Mouse (Mus musculus) lung, embryonic 16.5 days (tissue): ENCODE results near the gene Clmp. TPM values are rescaled to one million over a fixed set of nuclear protein-coding genes. Genes with fewer than 3 reads are reported as not detected.
A peak's percentile ranks its signal among the peaks of the same experiment; 100 is the strongest.
"Not testable (repeated sequence)": the region's sequence is repeated elsewhere in the genome, so short reads cannot be mapped to it uniquely, and the experiment has no call there.

Experiments used
- ATAC-seq: fragments of 200-750 bp; cut with Nextera tagmentation; 2 replicates; pipeline ENCODE4 v1.8.0; 2017; ENCODE audit warnings: low read depth, mild to moderate bottlenecking, moderate library complexity
- H3K27ac ChIP-seq: fragments of 300-500 bp; sonication (generic); 2 replicates; pipeline ENCODE4 v1.5.1; 2014; ENCODE audit warnings: mild to moderate bottlenecking, control low read depth, low read length
- H3K27me3 ChIP-seq: fragments of 300-500 bp; sonication (generic); 2 replicates; pipeline ENCODE4 v1.6.1; 2014; ENCODE audit warnings: low read depth, low read length, mixed read lengths; ENCODE audit not compliant: control insufficient read depth, insufficient read depth
- H3K36me3 ChIP-seq: fragments of 300-500 bp; sonication (generic); 2 replicates; pipeline ENCODE4 v1.6.1; 2014; ENCODE audit warnings: low read length; ENCODE audit not compliant: control insufficient read depth, insufficient read depth
- H3K4me1 ChIP-seq: fragments of 300-500 bp; sonication (generic); replicated peaks from 2 replicates; pipeline ENCODE4 v1.6.1; 2014; ENCODE audit warnings: low read length, mixed read lengths; ENCODE audit not compliant: control insufficient read depth, insufficient read depth
- H3K4me2 ChIP-seq: fragments of 300-500 bp; sonication (generic); 2 replicates; pipeline ENCODE4 v1.6.1; 2014; ENCODE audit warnings: low read depth, low read length, control low read depth
- H3K4me3 ChIP-seq: fragments of 300-500 bp; sonication (generic); 2 replicates; pipeline ENCODE4 v1.5.1; 2014; ENCODE audit warnings: mild to moderate bottlenecking, low read length, control low read depth
- H3K9ac ChIP-seq: fragments of 300-500 bp; sonication (generic); 2 replicates; pipeline ENCODE4 v1.6.1; 2014; ENCODE audit warnings: low read length, control low read depth
- H3K9me3 ChIP-seq: fragments of 300-500 bp; sonication (generic); 2 replicates; pipeline ENCODE4 v1.6.1; 2016; ENCODE audit warnings: low read length; ENCODE audit not compliant: control insufficient read depth
- WGBS: fragments of 180-500 bp; shearing (Covaris S2); extraction: QIAGEN DNeasy Blood & Tissue Kit; methylation state at CpG from one replicate; pipeline ENCODE4 v1.1.7; 2014; 5-methylcytosine and 5-hydroxymethylcytosine counted together
- polyA plus RNA-seq: library from polyadenylated mRNA; unstranded; fragments of >200 nt; fragmentation: Nextera tagmentation; extraction: Ambion mirVana; gene quantifications from 2 replicates; pipeline ENCODE4 v1.2.1, GENCODE M21; 2015

Gene Clmp
- polyA plus RNA-seq, 1 experiment from 2014 or later = 10.8 TPM

DNA sequence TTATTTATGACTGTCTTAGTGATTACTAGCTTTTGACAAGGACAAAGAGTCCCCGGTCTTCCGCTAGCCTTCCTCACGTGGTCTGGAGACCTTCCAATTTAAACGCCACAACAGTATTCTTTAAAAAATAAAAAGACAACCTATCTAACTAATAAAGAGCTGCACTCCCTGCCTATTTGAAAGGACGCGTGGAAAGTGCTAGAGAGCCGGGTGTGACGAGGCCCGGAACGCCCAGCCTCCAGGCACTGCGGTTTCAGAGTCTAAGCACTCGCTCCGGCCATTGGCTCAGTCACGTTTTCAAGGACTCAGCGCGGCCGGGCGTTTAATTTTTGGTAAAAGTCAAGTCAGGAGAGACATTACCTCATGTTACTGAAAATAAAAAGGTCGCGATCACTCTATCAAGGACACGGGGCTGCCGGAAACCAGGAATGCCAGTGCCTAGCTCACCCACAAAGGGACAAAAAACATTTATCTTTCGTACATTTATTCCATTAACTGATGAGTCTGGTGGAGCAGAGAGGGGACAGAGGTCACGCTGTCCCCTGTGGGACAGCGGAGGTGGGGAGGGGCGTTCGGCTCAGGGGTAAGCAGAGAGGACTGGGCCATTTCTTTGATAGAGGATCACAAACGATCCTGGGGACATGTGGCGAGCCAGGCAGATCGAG is 114.2 kb downstream of the Clmp start:
- peak overlapping the region; percentile 100 for H3K27ac ChIP-seq
- under 1% methylated on average over 30 of the region's 30 CpGs for WGBS
- H3K27me3 ChIP-seq = no peaks in the 10 kb centered on the region
- H3K9me3 ChIP-seq = no peaks in the 10 kb centered on the region
- ATAC-seq = peak; percentile 18
- H3K9ac ChIP-seq = peak overlapping the region; percentile 86
- peak overlapping the region; percentile 79 for H3K4me2 ChIP-seq
- H3K36me3 ChIP-seq = peaks cover 17% of the 10 kb centered on the region
- peaks cover 11% of the 10 kb centered on the region for H3K4me1 ChIP-seq
- H3K4me3 ChIP-seq = peak overlapping the region; percentile 97

DNA sequence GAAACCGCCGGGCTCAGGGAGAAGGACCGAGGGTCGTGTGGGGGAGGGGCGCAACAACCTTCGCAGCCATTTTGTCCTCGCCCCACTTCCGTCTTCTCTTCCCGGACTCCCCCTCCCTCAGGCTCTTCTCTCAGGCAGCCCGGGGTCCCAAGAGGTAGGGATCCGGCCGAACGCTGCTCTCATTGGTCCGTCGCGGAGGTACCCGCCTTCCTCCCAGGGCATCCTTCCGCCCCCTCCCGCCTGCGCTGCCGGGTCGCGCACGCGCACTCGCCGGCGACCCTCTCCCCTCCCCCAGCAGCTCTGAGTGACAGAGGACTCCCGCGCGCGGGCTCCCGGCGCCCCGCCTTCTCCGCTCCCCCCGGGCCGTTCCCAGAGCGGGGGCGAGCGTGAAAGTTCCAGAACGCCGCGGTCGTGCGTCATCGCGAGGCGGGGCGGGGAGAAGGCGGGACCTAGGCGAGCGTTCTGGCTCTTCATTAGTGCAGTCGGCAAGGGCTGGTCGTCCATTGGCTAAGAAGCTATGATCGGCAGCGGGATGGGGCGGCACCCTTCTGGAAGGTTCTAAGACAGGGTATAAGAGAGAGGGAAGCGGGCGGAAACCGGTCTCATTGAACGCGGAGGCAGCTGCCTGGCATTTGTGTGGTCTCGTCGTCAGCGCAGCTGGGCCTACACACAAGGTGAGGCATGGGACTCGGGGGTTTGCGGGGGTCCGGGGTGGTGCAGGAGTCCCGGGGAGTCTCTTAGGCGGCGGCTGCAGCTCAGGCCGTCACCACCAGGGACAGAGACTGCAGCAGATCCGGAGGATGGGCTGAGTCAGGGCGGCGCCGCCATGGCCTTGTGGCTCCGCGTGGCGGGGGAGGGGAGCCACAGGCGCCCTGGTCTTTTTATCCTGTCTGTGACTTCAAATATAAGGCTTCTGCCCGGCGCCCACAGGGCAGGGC is 115.2 kb downstream of the Clmp start, which contains the start of gene Hspa8:
TSS of gene Hspa8 (plus strand) at position 310 of the 938 bp plus-strand sequence.
- H3K4me1 ChIP-seq = peaks cover 21% of the 10 kb centered on the region
- peak; percentile 97 for ATAC-seq
- no peaks in the 10 kb centered on the region for H3K9me3 ChIP-seq
- H3K4me3 ChIP-seq = peak within 1 kb of the TSS; percentile 97
- H3K9ac ChIP-seq = peak within 1 kb of the TSS; percentile 100
- H3K4me2 ChIP-seq = peak within 1 kb of the TSS; percentile 79
- H3K36me3 ChIP-seq = peaks cover 26% of the 10 kb centered on the region
- under 1% methylated on average over 83 of the region's 83 CpGs for WGBS
- H3K27ac ChIP-seq = peak within 1 kb of the TSS; percentile 100
- H3K27me3 ChIP-seq = no peaks in the 10 kb centered on the region

DNA sequence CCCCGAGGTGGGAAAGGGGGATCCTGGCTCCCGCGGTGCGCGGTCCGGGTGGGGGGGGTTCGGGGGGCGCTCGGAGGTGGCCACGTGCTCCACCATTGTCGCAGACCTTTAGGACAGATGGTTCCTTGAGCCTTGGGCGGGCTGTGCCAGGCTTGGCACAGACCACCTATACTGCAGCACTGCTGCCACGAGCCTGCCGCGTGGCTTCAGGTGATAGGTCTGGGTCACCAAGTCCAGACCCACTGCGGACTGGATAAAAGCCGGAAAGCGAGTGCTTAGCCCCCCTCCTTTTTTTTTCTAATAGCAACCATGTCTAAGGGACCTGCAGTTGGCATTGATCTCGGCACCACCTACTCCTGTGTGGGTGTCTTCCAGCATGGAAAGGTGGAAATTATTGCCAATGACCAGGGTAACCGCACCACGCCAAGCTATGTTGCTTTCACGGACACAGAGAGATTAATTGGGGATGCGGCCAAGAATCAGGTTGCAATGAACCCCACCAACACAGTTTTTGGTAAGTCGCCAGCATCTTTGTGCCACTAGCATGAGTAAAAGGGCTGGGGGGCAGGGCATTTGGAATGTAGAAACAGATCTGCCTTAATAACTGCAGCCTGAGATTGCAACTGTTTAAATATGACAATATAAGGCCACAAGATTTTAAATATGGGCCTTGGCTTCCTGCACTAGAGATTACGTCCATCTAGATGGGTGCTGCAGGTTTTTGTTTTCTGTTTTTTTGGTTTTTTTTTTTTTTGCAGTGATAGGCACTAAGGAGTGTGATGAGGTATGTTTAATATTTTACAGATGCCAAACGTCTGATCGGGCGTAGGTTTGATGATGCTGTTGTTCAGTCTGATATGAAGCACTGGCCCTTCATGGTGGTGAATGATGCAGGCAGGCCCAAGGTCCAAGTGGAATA is 116.1 kb downstream of the Clmp start:
- H3K27me3 ChIP-seq, H3K9me3 ChIP-seq: not testable (repeated sequence)
- under 1% methylated on average over 28 of the region's 28 CpGs for whole genome bisulfite sequencing
- Histone ChIP-seq H3K9ac (peak overlapping the region; percentile 100), H3K36me3 (peaks cover 29% of the 10 kb centered on the region), H3K4me2 (peak overlapping the region; percentile 64), H3K4me3 (peak overlapping the region; percentile 97), H3K4me1 (peaks cover 29% of the 10 kb centered on the region), H3K27ac (peak overlapping the region; percentile 93)
- ATAC-seq = peak; percentile 0

DNA sequence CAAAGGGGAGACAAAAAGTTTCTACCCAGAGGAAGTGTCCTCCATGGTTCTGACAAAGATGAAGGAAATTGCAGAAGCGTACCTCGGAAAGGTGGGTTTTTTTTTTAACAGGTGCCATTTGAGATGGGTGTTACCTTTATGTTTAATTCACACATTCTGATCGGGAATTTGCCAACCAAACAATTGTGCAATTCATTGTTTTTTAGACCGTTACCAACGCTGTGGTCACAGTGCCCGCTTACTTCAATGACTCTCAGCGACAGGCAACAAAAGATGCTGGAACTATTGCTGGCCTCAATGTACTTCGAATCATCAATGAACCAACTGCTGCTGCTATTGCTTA is 116.7 kb downstream of the Clmp start:
- H3K27ac ChIP-seq, H3K27me3 ChIP-seq, H3K9me3 ChIP-seq, ATAC-seq: not testable (repeated sequence)
- peaks cover 35% of the 10 kb centered on the region for H3K4me1 ChIP-seq
- H3K4me3 ChIP-seq = peak overlapping the region; percentile 97
- H3K36me3 ChIP-seq = peaks cover 29% of the 10 kb centered on the region
- peak overlapping the region; percentile 100 for H3K9ac ChIP-seq
- 2% methylated on average over 8 of the region's 8 CpGs for WGBS
- H3K4me2 ChIP-seq = peak overlapping the region; percentile 64

DNA sequence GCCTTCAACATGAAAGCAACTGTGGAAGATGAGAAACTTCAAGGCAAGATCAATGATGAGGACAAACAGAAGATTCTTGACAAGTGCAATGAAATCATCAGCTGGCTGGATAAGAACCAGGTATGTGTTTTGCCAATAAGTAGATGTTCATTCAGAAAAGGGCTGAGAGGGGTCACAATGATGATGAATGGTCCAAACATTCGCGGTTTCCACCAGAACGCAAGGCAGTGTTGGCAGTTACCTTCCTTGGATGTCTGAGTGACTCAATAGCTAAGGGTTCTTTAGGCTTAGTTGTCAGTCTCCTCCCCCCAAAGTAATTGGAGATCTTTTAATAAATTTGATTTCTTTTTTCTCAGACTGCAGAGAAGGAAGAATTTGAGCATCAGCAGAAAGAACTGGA is 118.8 kb downstream of the Clmp start:
- Histone ChIP-seq H3K4me1 (peaks cover 33% of the 10 kb centered on the region), H3K36me3 (peaks cover 29% of the 10 kb centered on the region)
- H3K4me3 ChIP-seq, H3K27me3 ChIP-seq, H3K4me2 ChIP-seq, ATAC-seq, H3K27ac ChIP-seq, H3K9ac ChIP-seq, H3K9me3 ChIP-seq: not testable (repeated sequence)
- 35% methylated on average over 3 of the region's 3 CpGs for WGBS

DNA sequence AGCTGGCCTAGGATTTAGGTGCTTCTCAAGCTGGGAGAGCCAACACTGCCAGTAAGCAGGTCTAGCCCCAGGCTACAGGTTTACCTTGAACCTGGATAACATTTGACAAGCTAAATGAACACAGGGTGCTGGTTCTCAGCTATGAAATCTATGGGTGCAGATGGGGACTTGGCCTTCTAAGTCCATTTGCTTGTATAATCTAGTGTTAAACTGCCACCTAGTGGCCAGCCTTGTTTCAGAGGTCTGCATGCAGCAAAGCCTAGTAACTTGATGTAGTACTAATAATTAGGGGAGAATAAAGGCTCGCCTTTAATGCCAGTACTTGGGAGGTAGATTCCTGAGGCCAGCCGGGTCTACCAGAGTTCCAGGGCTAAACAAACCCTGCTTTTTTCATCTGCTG is 119.5 kb downstream of the Clmp start:
- Histone ChIP-seq H3K27me3 (no peaks in the 10 kb centered on the region), H3K4me3 (peak overlapping the region; percentile 4), H3K4me2 (no peak overlapping the region), H3K9me3 (no peaks in the 10 kb centered on the region), H3K4me1 (peaks cover 33% of the 10 kb centered on the region), H3K36me3 (peaks cover 29% of the 10 kb centered on the region), H3K9ac (no peak overlapping the region; the same call in 1 of the 2 replicates), H3K27ac (no peak overlapping the region)
- WGBS = 39% methylated on average over 2 of the region's 2 CpGs
- no peak for ATAC-seq

DNA sequence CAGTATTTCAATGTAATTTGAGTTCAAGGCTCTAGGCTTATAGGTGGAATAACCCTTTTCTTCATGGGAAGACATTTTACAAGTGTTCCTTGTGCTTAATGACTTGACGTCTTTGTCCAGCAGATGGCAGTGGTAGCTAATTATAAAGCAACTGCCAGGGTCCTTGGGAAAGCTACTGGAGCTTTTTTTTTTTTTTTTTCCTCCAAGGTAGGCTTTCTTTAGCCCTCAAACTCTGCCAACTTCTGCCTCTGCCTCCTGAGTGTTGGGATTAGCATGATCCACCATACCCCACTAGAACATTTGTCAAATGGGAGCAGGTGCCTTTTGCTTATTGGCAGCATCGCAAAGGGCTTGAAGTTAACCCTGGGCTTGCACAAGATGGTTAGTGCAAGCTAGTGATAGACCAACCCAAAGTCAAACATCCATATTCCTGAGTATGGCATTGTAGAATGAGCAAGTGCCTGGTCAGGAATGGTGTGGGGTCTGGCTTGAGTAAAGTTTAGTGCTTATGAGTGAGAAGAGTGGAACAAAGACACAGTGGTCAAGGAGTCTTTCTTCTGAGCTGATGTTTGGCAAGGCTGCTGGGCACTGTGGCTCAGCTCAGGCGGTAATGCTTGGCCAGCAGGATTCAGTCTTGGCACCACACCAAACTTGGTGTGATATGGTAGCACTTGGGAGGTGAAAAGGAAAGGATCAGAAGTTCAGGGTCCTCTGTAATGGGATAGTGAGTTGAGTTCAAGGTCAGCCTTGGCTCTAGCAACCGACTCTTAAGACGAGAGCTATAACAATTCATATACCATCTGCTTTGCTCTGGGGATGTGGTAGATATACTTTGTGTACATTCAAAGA is 120.9 kb downstream of the Clmp start:
- H3K9me3 ChIP-seq = no peaks in the 10 kb centered on the region
- H3K4me3 ChIP-seq = no peak overlapping the region
- H3K36me3 ChIP-seq = peaks cover 29% of the 10 kb centered on the region
- H3K27me3 ChIP-seq = no peaks in the 10 kb centered on the region
- peak; percentile 26 for ATAC-seq
- no peak overlapping the region for H3K9ac ChIP-seq
- peak overlapping the region; percentile 69 for H3K27ac ChIP-seq
- 14% methylated on average over 5 of the region's 5 CpGs for WGBS
- H3K4me1 ChIP-seq = peaks cover 33% of the 10 kb centered on the region
- no peak overlapping the region for H3K4me2 ChIP-seq

DNA sequence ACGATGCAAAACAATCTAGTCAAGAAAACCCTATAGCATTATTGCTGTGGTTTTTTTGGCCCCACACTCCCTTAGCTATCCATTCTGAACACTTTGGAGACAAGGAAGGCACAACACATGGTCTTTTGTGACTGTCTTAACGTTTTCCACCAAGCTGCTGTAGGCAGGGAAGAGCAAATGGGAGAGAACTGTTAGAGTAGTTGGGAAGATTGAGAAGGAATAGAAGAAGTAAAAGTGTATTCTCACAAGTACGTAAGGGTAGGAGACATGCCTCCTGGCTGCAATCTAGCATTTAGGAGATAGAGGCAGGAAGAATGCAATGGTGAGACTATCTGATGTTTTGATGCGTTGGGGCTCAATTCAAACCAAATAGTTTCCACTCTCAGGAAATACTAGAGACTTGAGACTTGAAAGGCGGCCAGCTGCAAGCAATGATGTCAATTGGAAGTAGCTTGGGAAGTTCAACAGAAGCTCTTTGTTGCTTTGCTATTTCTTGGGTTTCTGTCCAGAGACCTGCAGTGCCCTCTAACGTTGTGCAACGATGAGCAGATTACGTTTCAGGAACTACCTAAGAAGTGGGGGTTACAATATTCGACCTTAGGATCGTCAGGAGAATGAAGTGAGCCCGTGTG is 121.6 kb downstream of the Clmp start:
- H3K27ac ChIP-seq = peak overlapping the region; percentile 69
- WGBS = 10% methylated on average over 11 of the region's 11 CpGs
- no peak overlapping the region for H3K4me3 ChIP-seq
- H3K4me1 ChIP-seq = peaks cover 33% of the 10 kb centered on the region
- no peak overlapping the region for H3K9ac ChIP-seq
- H3K4me2 ChIP-seq = no peak overlapping the region
- H3K36me3 ChIP-seq = peaks cover 29% of the 10 kb centered on the region
- no peaks in the 10 kb centered on the region for H3K9me3 ChIP-seq
- peak; percentile 32; the same call in 1 of the 2 replicates for ATAC-seq
- H3K27me3 ChIP-seq = no peaks in the 10 kb centered on the region
